Mouse (Mus musculus): Measurements from ENCODE around the gene Vhl. TPM values are rescaled to one million over a fixed set of nuclear protein-coding genes. Genes with fewer than 3 reads are reported as not detected.

Gene Vhl
- 32.6 and 40.9 TPM in 2 replicates for total RNA-seq (2023)

DNA sequence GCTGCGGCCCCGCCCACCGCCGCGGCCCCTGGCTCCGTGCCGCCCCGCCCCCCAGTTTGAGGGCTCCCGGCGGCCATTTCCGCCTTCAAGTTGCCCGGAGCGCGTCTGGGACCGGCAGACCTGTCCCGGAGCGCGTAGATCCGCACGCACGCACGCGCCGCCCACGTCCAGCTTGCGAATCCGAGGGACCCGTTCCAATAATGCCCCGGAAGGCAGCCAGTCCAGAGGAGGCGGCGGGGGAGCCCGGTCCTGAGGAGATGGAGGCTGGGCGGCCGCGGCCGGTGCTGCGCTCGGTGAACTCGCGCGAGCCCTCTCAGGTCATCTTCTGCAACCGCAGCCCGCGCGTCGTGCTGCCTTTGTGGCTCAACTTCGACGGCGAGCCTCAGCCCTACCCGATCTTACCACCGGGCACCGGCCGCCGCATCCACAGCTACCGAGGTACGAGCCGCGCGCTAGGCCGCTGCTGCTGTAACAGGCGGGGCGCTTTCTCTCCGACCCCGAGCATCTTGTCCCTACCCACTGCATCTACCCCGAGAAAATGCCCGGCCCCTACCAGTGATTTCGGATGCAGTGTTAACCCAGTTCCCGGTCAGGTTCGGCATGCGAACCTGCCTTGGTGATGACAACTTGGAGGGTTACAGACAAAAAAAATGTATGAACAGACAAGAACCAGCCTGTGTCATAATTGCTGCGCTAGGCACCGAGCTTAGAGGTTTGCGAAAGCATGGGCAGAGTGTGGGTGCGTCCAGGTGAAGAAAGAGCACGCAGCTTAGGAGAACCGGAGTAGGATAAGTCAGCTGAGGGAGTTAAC is at the start of gene Vhl:
Gene Vhl, plus strand, starts transcription at position 19 of the 811 bp plus-strand sequence.

GRCm38 (mm10) chr6:113600543-113601139 is 23.1 kb upstream of the Vhl start, which contains the start of gene Fancd2os:
Gene Fancd2os, minus strand, starts transcription at chr6:113600715.

GRCm38 (mm10) chr6:113604432-113605223 is 19.1 kb upstream of the Vhl start, which contains the start of gene Brk1:
Gene Brk1, plus strand, starts transcription at chr6:113604772.

DNA sequence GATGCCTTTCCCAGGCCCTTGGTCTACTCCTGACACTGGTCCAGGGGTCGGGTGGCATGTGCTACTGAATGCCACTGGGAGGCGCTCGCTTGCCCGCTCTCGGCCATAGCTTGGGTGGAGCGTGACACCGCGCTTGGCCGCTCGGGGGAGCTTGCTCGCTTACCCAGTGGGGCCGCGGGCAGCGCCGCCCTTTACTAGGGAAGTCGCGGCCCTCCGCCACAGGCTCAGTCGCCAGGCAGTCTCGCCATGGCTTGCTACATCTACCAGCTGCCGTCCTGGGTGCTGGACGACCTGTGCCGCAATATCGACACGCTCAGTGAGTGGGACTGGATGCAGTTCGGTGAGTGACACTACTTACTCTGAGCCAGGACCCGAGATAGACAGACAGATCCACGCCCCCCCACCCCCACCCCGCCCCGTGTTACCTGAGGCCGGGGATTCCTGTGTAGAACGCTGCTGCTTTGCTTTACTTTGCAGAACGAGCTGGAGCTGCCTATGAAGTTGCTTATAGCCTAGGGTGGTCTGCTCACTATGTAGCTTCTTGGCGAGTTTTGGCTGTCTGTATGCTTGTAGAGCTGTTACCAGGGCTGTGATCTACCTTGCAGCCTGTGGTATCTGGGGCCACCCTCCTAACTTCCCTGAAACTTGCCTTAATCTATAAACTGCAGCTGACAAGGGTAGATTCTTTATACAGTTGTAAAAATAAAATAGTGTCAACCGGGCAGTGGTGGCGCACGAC is 14.7 kb downstream of the Vhl start, which contains the start of gene Irak2:
Gene Irak2, plus strand, starts transcription at position 166 of the 739 bp plus-strand sequence.

Other genes with a start within 250 kb of the Vhl start
- gene Tada3, start 246.1 kb upstream of the Vhl start, total RNA-seq (2023): 21.5 and 31.0 TPM in 2 replicates
- gene Arpc4, start 245.8 kb upstream of the Vhl start, total RNA-seq (2023): 502 and 519 TPM in 2 replicates
- 34.0 and 50.2 TPM in 2 replicates for gene Ttll3, start 234.7 kb upstream of the Vhl start, total RNA-seq (2023)
- 0.60 and 0.68 TPM in 2 replicates for gene Rpusd3, start 204.6 kb upstream of the Vhl start, total RNA-seq (2023)
- gene Cidec, start 188.2 kb upstream of the Vhl start, total RNA-seq (2023): not detected in 2 replicates
- gene Jagn1, start 181.4 kb upstream of the Vhl start, total RNA-seq (2023): 8.3 and 8.5 TPM in 2 replicates
- gene Il17re, start 165.5 kb upstream of the Vhl start, total RNA-seq (2023): 0.20 TPM in 1 of 2 replicates, not detected in the other
- not detected in 2 replicates for gene Il17rc, start 152.5 kb upstream of the Vhl start, total RNA-seq (2023)
- 1.9 and 3.9 TPM in 2 replicates for gene Creld1, start 140.7 kb upstream of the Vhl start, total RNA-seq (2023)
- not detected in 2 replicates for gene Prrt3, start 122.0 kb upstream of the Vhl start, total RNA-seq (2023)
- gene Emc3, start 92.3 kb upstream of the Vhl start, total RNA-seq (2023): 54.7 and 58.4 TPM in 2 replicates
- gene Fancd2, start 92.3 kb upstream of the Vhl start, total RNA-seq (2023): 14.4 and 15.2 TPM in 2 replicates
- gene Fancd2os, start 23.2 kb upstream of the Vhl start, total RNA-seq (2023): not detected in 2 replicates
- gene Brk1, start 19.2 kb upstream of the Vhl start, total RNA-seq (2023): 123 TPM in 2 replicates
- 174 and 268 TPM in 2 replicates for gene Irak2, start 14.5 kb downstream of the Vhl start, total RNA-seq (2023)
- gene Tatdn2, start 73.1 kb downstream of the Vhl start, total RNA-seq (2023): 126 and 165 TPM in 2 replicates
- not detected in 2 replicates for gene Ghrl, start 95.9 kb downstream of the Vhl start, total RNA-seq (2023)
- gene Sec13, start 116.8 kb downstream of the Vhl start, total RNA-seq (2023): 74.6 and 75.0 TPM in 2 replicates

All from neutrophil, adult 65 days (primary cell).